Mouse (Mus musculus): ENCODE measurements around the gene Zfp78. TPM values are rescaled to one million over a fixed set of nuclear protein-coding genes. Genes with fewer than 3 reads are reported as not detected.

Zfp78 gene
- polyA plus RNA-seq, 1 experiment from 2014 or later: 7.1 TPM

DNA sequence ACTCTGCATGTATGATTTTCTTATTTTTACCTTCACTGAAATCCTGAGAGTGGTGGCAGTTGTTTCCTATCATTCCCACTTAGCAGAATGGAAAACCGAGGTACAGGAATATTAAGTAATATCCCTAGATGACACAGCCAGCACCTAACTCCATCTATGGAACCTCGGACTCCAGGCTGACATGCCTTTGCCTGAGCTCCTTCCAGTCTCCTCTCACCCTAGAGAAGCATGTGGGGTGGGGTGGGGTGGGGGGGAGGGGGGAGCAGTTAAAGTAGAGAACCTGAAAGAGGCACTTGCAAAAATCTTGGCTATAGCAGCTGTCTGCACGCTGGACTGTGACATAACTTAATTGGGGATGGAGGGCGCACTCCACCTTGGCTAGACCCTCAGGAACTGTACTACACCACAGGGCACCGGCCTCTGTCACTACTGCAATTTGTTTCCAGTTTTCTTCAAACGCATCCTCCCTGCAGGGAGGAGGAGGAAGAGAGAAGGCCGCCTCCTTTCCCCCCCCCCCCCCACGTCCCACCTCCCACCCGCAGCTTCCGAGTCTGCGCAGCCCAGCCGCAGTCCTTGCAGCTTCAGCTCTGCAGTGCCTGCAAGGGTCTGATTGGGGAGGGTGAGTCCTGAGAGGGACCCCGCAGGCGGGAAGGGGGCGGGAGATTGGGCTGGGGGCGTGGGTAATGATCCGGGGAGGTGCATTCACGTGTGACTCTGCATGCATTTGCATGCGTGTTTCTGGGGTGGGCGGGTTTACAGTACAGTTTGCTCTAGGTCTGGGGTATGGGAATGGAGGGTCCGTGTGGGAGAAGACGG is 51.8 kb downstream of the Zfp78 start:
- Histone ChIP-seq H3K9me3 (ENCODE audit: control insufficient read depth, low read length) (no peaks in the 10 kb centered on the region), H3K36me3 (ENCODE audit: control insufficient read depth, insufficient read depth, low read length) (no peaks in the 10 kb centered on the region), H3K9ac (ENCODE audit: low read depth, low read length) (peak overlapping the region; percentile 68), H3K27me3 (replicated peaks; ENCODE audit: control insufficient read depth, insufficient read depth, low read length) (no peaks in the 10 kb centered on the region), H3K4me3 (ENCODE audit: low read length) (peak overlapping the region; percentile 44), H3K27ac (ENCODE audit: low read depth, low read length) (no peak overlapping the region), H3K4me1 (ENCODE audit: control insufficient read depth, insufficient read depth, low read depth, low read length) (no peaks in the 10 kb centered on the region), H3K4me2 (ENCODE audit: low read length) (peak overlapping the region; percentile 61)
- peak; percentile 96 for ATAC-seq
- WGBS: 7% methylated on average over 21 of the region's 22 CpGs

DNA sequence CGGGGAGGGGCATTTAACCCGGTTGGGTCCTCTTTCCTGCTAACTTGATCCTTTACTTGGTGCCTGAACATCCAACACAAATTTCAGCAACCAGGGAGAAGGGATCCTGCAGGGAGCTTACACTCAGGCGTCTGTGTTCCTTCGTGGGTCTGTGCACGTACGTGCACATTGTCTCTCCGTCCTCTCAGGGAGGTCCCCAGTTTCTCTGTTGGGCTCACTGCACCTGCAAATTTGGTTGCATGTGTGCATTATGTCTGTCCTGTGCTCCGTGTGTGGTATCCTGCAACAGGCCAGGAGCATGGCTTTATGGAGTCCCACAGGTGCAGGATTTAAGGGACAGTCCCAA is 52.3 kb downstream of the Zfp78 start:
- peak; percentile 71 for ATAC-seq
- H3K9ac ChIP-seq (ENCODE audit: low read depth, low read length): peak overlapping the region; percentile 68
- WGBS: 16% methylated on average over 8 of the region's 8 CpGs
- H3K4me3 ChIP-seq (ENCODE audit: low read length): peak overlapping the region; percentile 44
- 0 out of 2 replicates have a peak overlapping the region, but pooled peaks have one; percentile 61 for H3K27ac ChIP-seq (ENCODE audit: low read depth, low read length)
- no peaks in the 10 kb centered on the region for H3K27me3 ChIP-seq (replicated peaks; ENCODE audit: control insufficient read depth, insufficient read depth, low read length)
- H3K9me3 ChIP-seq (ENCODE audit: control insufficient read depth, low read length): no peaks in the 10 kb centered on the region
- H3K4me1 ChIP-seq (ENCODE audit: control insufficient read depth, insufficient read depth, low read depth, low read length): no peaks in the 10 kb centered on the region
- peak overlapping the region; percentile 61 for H3K4me2 ChIP-seq (ENCODE audit: low read length)
- no peaks in the 10 kb centered on the region for H3K36me3 ChIP-seq (ENCODE audit: control insufficient read depth, insufficient read depth, low read length)

GRCm38 (mm10) chr7:6419894-6420293 is 56.8 kb downstream of the Zfp78 start:
- WGBS: 84% methylated on average over 6 of the region's 6 CpGs
- H3K4me1 ChIP-seq (ENCODE audit: control insufficient read depth, insufficient read depth, low read depth, low read length): no peaks in the 10 kb centered on the region
- H3K36me3 ChIP-seq (ENCODE audit: control insufficient read depth, insufficient read depth, low read length): no peaks in the 10 kb centered on the region
- H3K4me2 ChIP-seq (ENCODE audit: low read length): no peak overlapping the region
- no peak overlapping the region for H3K9ac ChIP-seq (ENCODE audit: low read depth, low read length)
- no peak overlapping the region for H3K4me3 ChIP-seq (ENCODE audit: low read length)
- H3K9me3 ChIP-seq (ENCODE audit: control insufficient read depth, low read length): no peaks in the 10 kb centered on the region
- ATAC-seq: no peak
- no peak overlapping the region for H3K27ac ChIP-seq (ENCODE audit: low read depth, low read length)
- no peaks in the 10 kb centered on the region for H3K27me3 ChIP-seq (replicated peaks; ENCODE audit: control insufficient read depth, insufficient read depth, low read length)

DNA sequence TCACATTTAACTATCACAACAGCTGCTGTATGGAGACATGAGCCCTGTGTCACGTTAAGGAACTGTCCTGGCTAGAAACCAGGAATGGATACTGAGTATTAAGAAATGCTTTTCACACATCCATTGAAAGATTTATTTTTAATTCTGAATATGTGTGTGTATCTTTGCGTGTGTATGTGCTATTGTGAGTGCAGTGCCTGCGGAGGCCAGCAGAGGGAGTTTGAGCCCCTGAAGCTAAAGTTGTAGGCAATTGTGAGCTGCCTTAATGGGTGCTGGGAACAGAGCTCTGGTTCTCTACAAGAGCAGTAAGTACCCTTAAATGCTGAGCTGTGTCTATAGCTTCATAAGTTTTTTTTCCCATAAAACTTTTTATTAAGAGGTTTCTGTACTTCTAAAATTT is 66.3 kb downstream of the Zfp78 start:
- no peak overlapping the region for H3K27ac ChIP-seq (ENCODE audit: low read depth, low read length)
- ATAC-seq: no peak
- no peaks in the 10 kb centered on the region for H3K4me1 ChIP-seq (ENCODE audit: control insufficient read depth, insufficient read depth, low read depth, low read length)
- H3K4me3 ChIP-seq (ENCODE audit: low read length): no peak overlapping the region
- no peak overlapping the region for H3K9ac ChIP-seq (ENCODE audit: low read depth, low read length)
- peaks cover 2% of the 10 kb centered on the region for H3K9me3 ChIP-seq (ENCODE audit: control insufficient read depth, low read length)
- no peak overlapping the region for H3K4me2 ChIP-seq (ENCODE audit: low read length)
- peaks cover 11% of the 10 kb centered on the region; the same call in 1 of the 2 replicates for H3K36me3 ChIP-seq (ENCODE audit: control insufficient read depth, insufficient read depth, low read length)
- no peaks in the 10 kb centered on the region for H3K27me3 ChIP-seq (replicated peaks; ENCODE audit: control insufficient read depth, insufficient read depth, low read length)
- WGBS: 85% methylated on average over 3 of the region's 3 CpGs

DNA sequence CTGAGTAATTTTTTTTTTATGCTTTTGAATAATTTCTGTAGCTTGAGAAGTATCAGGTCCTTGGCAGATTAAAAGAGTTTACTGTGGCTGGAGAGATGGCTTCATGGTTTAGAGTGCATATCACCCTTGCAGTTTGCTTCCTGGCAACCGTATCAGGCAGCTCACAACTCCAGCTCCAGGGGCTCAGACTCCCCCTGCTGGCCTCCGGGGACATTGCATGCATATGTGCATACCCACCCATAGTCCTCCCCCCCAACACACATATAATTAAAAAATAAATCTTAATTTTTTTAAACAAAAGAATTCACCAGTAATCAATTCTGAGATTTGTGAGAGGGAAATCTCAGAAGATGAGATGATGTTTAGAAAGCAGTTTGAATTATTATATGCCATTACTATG is 67.3 kb downstream of the Zfp78 start:
- Histone ChIP-seq H3K27me3 (replicated peaks; ENCODE audit: control insufficient read depth, insufficient read depth, low read length) (no peaks in the 10 kb centered on the region), H3K4me3 (ENCODE audit: low read length) (no peak overlapping the region), H3K9me3 (ENCODE audit: control insufficient read depth, low read length) (peaks cover 2% of the 10 kb centered on the region), H3K36me3 (ENCODE audit: control insufficient read depth, insufficient read depth, low read length) (peaks cover 11% of the 10 kb centered on the region; the same call in 1 of the 2 replicates), H3K9ac (ENCODE audit: low read depth, low read length) (no peak overlapping the region), H3K4me1 (ENCODE audit: control insufficient read depth, insufficient read depth, low read depth, low read length) (peaks cover 6% of the 10 kb centered on the region), H3K4me2 (ENCODE audit: low read length) (no peak overlapping the region), H3K27ac (ENCODE audit: low read depth, low read length) (no peak overlapping the region)
- 45% methylated on average over 2 of the region's 2 CpGs for WGBS
- ATAC-seq: no peak

Other genes starting within 250 kb of the Zfp78 start
- 24.3 and 25.7 TPM in 2 replicates for gene Zfp787, start 207.3 kb upstream of the Zfp78 start, polyA plus RNA-seq (2015; fragmentation: Nextera tagmentation; extraction: Ambion mirVana)
- 77.6 and 86.3 TPM in 2 replicates for gene Zfp444, start 191.1 kb upstream of the Zfp78 start, polyA plus RNA-seq (2015; fragmentation: Nextera tagmentation; extraction: Ambion mirVana)
- not detected in 2 replicates for gene Galp, start 166.2 kb upstream of the Zfp78 start, polyA plus RNA-seq (2015; fragmentation: Nextera tagmentation; extraction: Ambion mirVana)
- gene Zscan5b, start 141.0 kb upstream of the Zfp78 start, polyA plus RNA-seq (2015; fragmentation: Nextera tagmentation; extraction: Ambion mirVana): not detected in 2 replicates
- not detected in 2 replicates for gene Epp13, start 110.6 kb upstream of the Zfp78 start, polyA plus RNA-seq (2015; fragmentation: Nextera tagmentation; extraction: Ambion mirVana)
- gene Zfp667, start 76.7 kb upstream of the Zfp78 start, polyA plus RNA-seq (2015; fragmentation: Nextera tagmentation; extraction: Ambion mirVana): 14.0 and 14.5 TPM in 2 replicates
- 14.7 and 14.8 TPM in 2 replicates for gene Zfp583, start 32.0 kb upstream of the Zfp78 start, polyA plus RNA-seq (2015; fragmentation: Nextera tagmentation; extraction: Ambion mirVana)
- 7.7 and 8.0 TPM in 2 replicates for gene Gm3854, start 19.5 kb upstream of the Zfp78 start, polyA plus RNA-seq (2015; fragmentation: Nextera tagmentation; extraction: Ambion mirVana)
- 11.8 and 13.4 TPM in 2 replicates for gene Zfp28, start 20.0 kb downstream of the Zfp78 start, polyA plus RNA-seq (2015; fragmentation: Nextera tagmentation; extraction: Ambion mirVana)
- gene Smim17, start 35.4 kb downstream of the Zfp78 start, polyA plus RNA-seq (2015; fragmentation: Nextera tagmentation; extraction: Ambion mirVana): 7.2 and 9.5 TPM in 2 replicates
- gene Gm20715, start 47.0 kb downstream of the Zfp78 start, polyA plus RNA-seq (2015; fragmentation: Nextera tagmentation; extraction: Ambion mirVana): not detected in 2 replicates
- gene Olfr1344, start 75.4 kb downstream of the Zfp78 start, polyA plus RNA-seq (2015; fragmentation: Nextera tagmentation; extraction: Ambion mirVana): 0.31 and 0.39 TPM in 2 replicates
- gene Olfr1336, start 92.9 kb downstream of the Zfp78 start, polyA plus RNA-seq (2015; fragmentation: Nextera tagmentation; extraction: Ambion mirVana): not detected in 2 replicates
- not detected in 2 replicates for gene Olfr1346, start 103.8 kb downstream of the Zfp78 start, polyA plus RNA-seq (2015; fragmentation: Nextera tagmentation; extraction: Ambion mirVana)
- gene Olfr5, start 123.7 kb downstream of the Zfp78 start, polyA plus RNA-seq (2015; fragmentation: Nextera tagmentation; extraction: Ambion mirVana): not detected in 2 replicates
- not detected in 2 replicates for gene Olfr1347, start 136.5 kb downstream of the Zfp78 start, polyA plus RNA-seq (2015; fragmentation: Nextera tagmentation; extraction: Ambion mirVana)
- not detected in 2 replicates for gene Olfr1348, start 145.5 kb downstream of the Zfp78 start, polyA plus RNA-seq (2015; fragmentation: Nextera tagmentation; extraction: Ambion mirVana)
- gene Olfr1349, start 159.7 kb downstream of the Zfp78 start, polyA plus RNA-seq (2015; fragmentation: Nextera tagmentation; extraction: Ambion mirVana): not detected in 2 replicates
- not detected in 2 replicates for gene Olfr1350, start 201.6 kb downstream of the Zfp78 start, polyA plus RNA-seq (2015; fragmentation: Nextera tagmentation; extraction: Ambion mirVana)